Mouse (Mus musculus) inflammation-experienced regulatory T-cells, adult 16 weeks (primary cell): ENCODE measurements around the gene Prrc2a. TPM values are rescaled to one million over a fixed set of nuclear protein-coding genes. Genes with fewer than 3 reads are reported as not detected.

Source experiments
- polyA plus RNA-seq: library from polyadenylated mRNA; unstranded; fragments of 100-300 nt; shearing (Covaris generic); gene quantifications from one replicate; pipeline ENCODE4 v1.2.1, GENCODE M21; 2017

The Prrc2a gene
- 17.8 TPM for polyA plus RNA-seq

GRCm38 (mm10) chr17:35164568-35165450 is at the start of gene Prrc2a:
Gene Prrc2a (minus strand): TSS chr17:35164897.

GRCm38 (mm10) chr17:35204494-35205379 is 40.0 kb upstream of the Prrc2a start, which contains the start of gene Lta:
Gene Lta (minus strand): TSS chr17:35205351.

DNA sequence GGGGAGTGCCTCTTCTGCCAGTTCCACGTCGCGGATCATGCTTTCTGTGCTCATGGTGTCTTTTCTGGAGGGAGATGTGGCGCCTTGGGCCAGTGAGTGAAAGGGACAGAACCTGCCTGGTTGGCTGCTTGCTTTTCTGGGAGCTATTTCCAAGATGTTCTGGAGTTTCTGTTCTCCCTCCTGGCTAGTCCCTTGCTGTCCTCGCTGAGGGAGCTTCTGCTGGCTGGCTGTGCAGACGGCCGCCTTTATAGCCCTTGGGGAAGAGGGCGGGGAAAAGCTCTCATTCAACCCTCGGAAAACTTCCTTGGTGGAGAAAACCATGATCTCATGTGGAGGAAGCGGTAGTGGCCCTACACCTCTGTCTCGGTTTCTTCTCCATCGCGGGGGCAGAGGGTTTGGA is 37.1 kb upstream of the Prrc2a start, which contains the start of gene Tnf:
Tnf (minus strand) TSS at position 221 of the 400 bp plus-strand sequence.

GRCm38 (mm10) chr17:35193881-35194843 is 29.5 kb upstream of the Prrc2a start, which contains the start of gene Ltb:
Gene Ltb (plus strand): TSS chr17:35194439.

DNA sequence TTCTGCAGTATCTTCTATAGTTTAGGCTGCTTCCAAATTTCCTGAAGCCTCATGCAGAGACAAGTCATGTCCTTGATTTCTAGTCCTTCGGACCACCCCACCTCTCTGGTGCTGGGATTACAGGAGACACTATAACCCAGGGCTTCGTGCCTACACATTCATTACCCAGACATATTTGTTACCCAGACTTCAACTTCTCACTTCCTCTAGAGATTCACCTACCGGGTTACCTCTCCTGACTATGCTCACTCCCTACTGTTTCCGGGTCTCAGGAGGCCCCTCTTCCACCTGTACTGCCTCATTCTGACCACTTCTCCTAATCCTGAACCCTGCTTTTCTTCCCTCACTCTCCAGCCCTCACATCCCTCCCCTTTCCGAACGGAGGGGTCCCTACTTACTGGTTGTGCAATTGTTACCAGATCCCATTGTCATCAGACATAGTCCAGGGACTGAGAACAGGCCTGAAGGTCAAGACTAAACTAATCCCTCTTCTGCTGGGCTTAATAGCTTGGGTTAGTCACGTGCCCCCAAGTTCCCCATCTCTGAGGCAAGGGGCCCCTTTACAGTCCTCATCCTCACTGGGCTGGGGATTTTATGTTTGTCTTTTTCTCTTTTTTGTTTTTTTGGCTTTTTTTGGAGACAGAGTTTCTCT is 23.4 kb upstream of the Prrc2a start, which contains the start of gene Lst1:
Lst1 (minus strand) TSS at position 481 of the 652 bp plus-strand sequence.

GRCm38 (mm10) chr17:35175968-35176367 is 11.3 kb upstream of the Prrc2a start, which contains the start of gene Aif1:
Gene Aif1 (minus strand): TSS chr17:35176068.

DNA sequence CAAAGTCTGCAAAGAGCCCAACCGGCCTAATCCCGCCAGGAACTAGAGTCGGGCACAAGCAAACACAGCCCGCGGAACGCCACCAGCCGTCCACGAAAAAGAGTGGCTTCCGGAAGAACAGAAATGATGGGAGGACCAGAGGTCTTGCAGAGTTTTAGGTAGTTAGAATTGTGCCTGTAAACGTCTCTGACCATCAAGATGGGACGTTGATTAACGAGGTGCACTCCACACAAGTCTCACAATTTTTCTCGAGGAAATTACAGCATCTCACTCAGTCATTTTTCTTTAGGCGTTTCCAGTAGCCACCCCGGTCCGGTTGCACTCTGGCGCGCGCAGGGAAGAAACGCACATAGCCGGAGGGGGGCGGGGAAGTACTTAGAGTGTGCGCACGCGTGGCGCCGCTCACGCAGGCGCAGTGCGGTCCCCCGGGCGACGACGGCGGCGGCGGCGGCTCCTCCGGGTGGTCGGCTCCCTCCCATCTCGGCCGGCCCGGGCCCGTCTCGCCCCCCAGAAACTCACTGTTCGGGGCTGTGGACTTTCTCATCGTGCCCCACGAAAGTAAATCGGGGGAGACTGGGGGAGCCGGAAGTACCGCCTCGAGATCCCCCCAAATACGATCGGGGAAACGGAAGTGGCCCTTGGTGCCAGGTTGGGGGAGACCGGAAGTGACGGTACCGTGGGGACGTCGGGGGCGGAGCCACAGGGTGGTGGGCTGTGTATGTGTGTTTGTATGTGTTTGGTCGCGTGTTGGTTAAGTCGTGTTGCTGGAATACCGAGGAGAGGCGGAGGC is 29.7 kb downstream of the Prrc2a start, which contains the start of gene Bag6:
Bag6 (plus strand) TSS at position 378 of the 790 bp plus-strand sequence.

GRCm38 (mm10) chr17:35131500-35132173 is 33.1 kb downstream of the Prrc2a start, which contains the start of gene Apom:
Gene Apom (minus strand): TSS chr17:35132050.

GRCm38 (mm10) chr17:35126206-35126611 is 38.5 kb downstream of the Prrc2a start, which contains the start of gene D17H6S53E:
Gene D17H6S53E (plus strand): TSS chr17:35126373.

DNA sequence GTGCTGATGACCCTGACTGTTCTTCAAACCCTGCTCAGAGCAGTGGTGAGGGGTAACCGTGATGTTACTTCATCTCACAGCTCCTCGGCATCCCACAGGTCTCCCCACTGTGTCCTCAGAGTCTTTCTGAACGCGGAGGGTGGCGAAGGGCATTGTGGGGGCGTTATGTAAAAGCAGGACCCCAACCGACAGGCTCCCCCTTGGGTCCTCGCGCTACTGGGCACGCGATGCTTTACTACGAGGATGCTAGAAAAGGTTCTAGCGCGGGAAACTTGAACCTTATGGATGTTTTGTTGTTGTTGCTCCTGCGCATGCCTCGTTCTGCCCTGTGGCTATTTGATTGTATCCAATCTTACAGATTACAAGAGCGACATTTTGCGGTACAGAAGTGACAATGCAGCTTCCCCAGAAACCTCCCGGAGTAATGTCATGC is 42.8 kb downstream of the Prrc2a start, which contains the start of gene Csnk2b:
Csnk2b (minus strand) TSS at position 183 of the 433 bp plus-strand sequence.

GRCm38 (mm10) chr17:35121143-35121799 is 43.4 kb downstream of the Prrc2a start, which contains the start of gene Gpank1:
Gene Gpank1 (plus strand): TSS chr17:35121455.

GRCm38 (mm10) chr17:35115046-35116019 is 49.4 kb downstream of the Prrc2a start, which contains the start of gene Ly6g5b:
Gene Ly6g5b (minus strand): TSS chr17:35115428.

DNA sequence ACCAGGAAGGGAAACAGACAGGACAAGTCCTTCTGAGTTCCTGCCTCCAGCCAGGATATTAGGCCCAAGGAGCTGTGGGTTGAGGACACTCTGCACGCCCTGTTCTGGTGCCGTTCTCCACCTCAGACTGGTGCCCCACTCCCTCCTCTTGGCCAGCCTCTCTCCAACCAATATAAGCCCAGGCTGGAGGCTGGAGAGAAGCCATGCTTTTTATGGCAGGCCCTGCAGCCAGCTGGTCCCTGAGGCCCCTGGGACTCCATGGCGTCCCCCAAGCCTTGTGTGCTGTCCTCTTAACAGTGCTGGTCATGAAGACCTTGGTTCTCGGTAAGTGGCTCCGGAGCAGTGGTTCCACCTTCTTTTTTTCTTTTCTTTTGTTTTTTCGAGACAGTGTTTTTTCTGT is 56.6 kb downstream of the Prrc2a start, which contains the start of gene Ly6g5c:
Ly6g5c (plus strand) TSS at position 183 of the 400 bp plus-strand sequence.

